Mouse (Mus musculus) induced T-regulatory cell, adult 2 months (primary cell): ENCODE measurements around the gene Ankrd42.

Experiments used
- DNase-seq: peaks from one replicate; pipeline ENCODE4 v3.0.0-alpha.2; 2012; ENCODE audit warnings: low read depth

The Ankrd42 gene

GRCm38 (mm10) chr7:92637021-92637625 is at the start of gene Ankrd42:
TSS of gene Ankrd42 (minus strand) at chr7:92637142.
- DNase-seq, result peak; percentile 97

GRCm38 (mm10) chr7:92677346-92677745 is 40.4 kb upstream of the Ankrd42 start:
- DNase-seq, result no peak

- DNase-seq, result no peak
Measured at GRCm38 (mm10) chr7:92675131-92675530, 38.2 kb upstream of the Ankrd42 start.

GRCm38 (mm10) chr7:92669507-92670471 is 32.8 kb upstream of the Ankrd42 start, which contains the start of gene Pcf11:
TSS of gene Pcf11 (minus strand) at chr7:92669934.
- DNase-seq, result peak; percentile 99

- DNase-seq, result peak; percentile 79
Measured at GRCm38 (mm10) chr7:92668791-92669506, 32.0 kb upstream of the Ankrd42 start.

- no peak for DNase-seq
Measured at GRCm38 (mm10) chr7:92666274-92666820, 29.4 kb upstream of the Ankrd42 start.

GRCm38 (mm10) chr7:92658050-92658449 is 21.1 kb upstream of the Ankrd42 start:
- no peak for DNase-seq

GRCm38 (mm10) chr7:92656386-92656785 is 19.4 kb upstream of the Ankrd42 start:
- DNase-seq, result no peak

GRCm38 (mm10) chr7:92653329-92653728 is 16.4 kb upstream of the Ankrd42 start:
- no peak for DNase-seq

- DNase-seq, result no peak
Measured at GRCm38 (mm10) chr7:92647790-92648189, 10.8 kb upstream of the Ankrd42 start.

- no peak for DNase-seq
Measured at GRCm38 (mm10) chr7:92642358-92642757, 5.4 kb upstream of the Ankrd42 start.

GRCm38 (mm10) chr7:92638050-92638449 is 1.1 kb upstream of the Ankrd42 start:
- no peak for DNase-seq

- no peak for DNase-seq
Measured at GRCm38 (mm10) chr7:92636295-92637011, 489 bp downstream of the Ankrd42 start.

- peak; percentile 36 for DNase-seq
Measured at GRCm38 (mm10) chr7:92630167-92630566, 6.8 kb downstream of the Ankrd42 start.

- DNase-seq, result peak; percentile 30
Measured at GRCm38 (mm10) chr7:92624488-92624887, 12.5 kb downstream of the Ankrd42 start.

GRCm38 (mm10) chr7:92610830-92611229 is 26.1 kb downstream of the Ankrd42 start:
- no peak for DNase-seq

GRCm38 (mm10) chr7:92604961-92605360 is 32.0 kb downstream of the Ankrd42 start:
- DNase-seq, result no peak

- no peak for DNase-seq
Measured at GRCm38 (mm10) chr7:92590842-92591241, 46.1 kb downstream of the Ankrd42 start.

- no peak for DNase-seq
Measured at GRCm38 (mm10) chr7:92589986-92590385, 47.0 kb downstream of the Ankrd42 start.

GRCm38 (mm10) chr7:92583567-92583966 is 53.4 kb downstream of the Ankrd42 start:
- no peak for DNase-seq

GRCm38 (mm10) chr7:92580491-92581207 is 56.3 kb downstream of the Ankrd42 start:
- no peak for DNase-seq
